Mouse (Mus musculus) adrenal gland, postnatal 36 days (tissue): ENCODE measurements around the gene Gm20388. TPM values are rescaled to one million over a fixed set of nuclear protein-coding genes. Genes with fewer than 3 reads are reported as not detected.

Experiments
- DNase-seq, 2 experiments: peaks; one replicate each; pipeline ENCODE4 v3.0.0; 2021; ENCODE audit warnings: mixed read lengths in 1 of 2
- total RNA-seq, 2 experiments: library from RNA; stranded (reverse); gene quantifications; 2 replicates each; pipeline ENCODE4 v1.2.3; 2021

Gm20388 gene
- total RNA-seq, 2 experiments from 2014 or later, result 2.4 to 7.4 TPM

DNA sequence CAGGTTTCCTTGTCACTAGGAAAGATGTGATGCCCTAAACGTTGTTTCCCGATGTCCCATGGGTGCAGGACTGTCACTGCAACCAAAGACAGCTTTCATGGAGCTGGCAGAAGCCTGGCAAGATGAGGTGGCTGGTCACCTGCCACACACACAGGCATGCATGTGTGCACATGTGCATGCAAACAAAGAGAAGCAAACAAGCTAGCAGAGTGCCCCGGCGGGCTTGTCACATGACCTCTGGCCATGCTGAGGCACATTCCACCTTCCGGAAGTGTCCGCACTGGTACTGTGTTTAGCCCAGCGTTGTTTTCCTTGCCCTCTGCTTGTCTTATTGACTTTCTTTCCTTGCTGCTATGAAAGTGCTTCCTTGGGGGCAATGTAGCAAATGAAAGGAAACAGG lies 4417.6 kb downstream of the Gm20388 start:
- no peak for DNase-seq

DNA sequence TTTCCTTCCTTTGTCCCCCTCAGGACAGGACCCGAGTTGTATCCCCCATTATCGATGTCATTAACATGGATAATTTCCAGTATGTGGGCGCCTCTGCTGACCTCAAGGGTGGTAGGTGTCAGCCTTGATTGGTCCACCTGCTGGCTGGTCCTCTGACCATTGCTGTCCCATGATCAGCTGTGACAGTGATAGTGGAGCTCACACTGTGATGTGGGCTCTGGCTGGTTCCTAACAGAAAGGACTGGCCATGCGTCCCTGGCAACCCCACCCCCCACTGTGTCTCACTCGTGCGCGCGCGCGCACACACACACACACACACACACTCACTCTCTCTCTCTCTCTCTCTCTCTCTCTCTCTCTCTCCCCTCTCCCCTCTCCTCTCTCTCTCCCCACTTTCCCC lies 4419.0 kb downstream of the Gm20388 start:
- DNase-seq, result no peak

DNA sequence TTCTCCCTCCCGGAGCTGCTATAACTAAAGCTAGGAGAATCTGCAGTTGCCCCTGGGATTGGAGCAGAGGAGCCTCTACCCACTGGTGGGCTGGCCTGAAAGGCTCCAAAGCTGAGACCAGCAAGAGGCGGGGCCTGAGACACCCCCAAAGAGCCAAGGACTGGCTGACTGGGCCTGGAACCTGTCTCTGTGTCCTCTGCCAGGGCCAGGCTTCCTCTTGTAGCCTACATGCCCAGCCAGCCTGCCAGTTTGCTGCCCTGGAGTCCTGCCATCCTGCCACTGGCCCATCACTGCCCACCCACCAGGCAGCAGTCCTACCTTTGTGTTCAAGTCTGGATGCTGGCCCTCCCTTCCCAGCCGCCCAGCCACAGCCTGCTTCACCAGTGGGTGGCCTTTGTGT lies 4419.8 kb downstream of the Gm20388 start:
- DNase-seq, result peak in 1 of 2 experiments; percentile 34

DNA sequence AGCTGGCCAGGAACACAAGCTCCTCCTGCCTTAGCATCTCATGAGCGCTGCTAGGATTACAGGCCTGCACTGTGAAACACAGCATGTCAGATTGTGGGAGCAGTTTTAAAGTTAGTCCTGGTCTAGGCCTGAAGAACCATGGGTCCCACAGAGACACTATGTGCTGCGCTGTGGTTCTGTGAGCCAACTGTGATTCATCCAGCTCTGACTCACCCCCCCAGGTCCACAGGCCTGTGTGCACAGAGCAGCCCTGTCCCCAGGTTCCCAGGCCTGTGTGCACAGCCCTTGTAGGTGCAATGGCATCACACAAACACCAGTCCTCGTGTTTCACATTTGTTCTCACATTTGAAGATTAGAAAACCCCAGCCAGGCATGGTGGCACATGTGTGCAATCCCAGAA lies 4420.5 kb downstream of the Gm20388 start:
- DNase-seq, result peak; percentile 60 to 81

DNA sequence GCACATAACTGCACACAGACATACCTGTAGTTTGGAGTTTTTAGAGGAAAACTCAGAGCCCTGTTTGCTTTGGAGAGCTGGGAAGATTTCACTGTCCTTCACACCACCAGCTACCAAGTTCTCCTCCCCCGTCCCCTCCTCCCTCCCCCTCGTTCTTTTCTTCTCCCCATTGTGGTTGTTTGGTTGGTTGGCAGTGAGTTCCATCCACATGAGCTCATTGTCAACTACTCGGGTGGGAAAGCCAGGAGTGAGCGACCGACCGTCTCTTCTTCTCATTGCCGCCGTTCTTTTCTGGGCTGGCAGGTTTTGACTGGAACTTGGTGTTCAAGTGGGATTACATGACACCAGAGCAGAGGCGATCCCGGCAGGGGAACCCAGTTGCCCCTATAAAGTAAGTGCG lies 4421.1 kb downstream of the Gm20388 start:
- DNase-seq, result no peak

DNA sequence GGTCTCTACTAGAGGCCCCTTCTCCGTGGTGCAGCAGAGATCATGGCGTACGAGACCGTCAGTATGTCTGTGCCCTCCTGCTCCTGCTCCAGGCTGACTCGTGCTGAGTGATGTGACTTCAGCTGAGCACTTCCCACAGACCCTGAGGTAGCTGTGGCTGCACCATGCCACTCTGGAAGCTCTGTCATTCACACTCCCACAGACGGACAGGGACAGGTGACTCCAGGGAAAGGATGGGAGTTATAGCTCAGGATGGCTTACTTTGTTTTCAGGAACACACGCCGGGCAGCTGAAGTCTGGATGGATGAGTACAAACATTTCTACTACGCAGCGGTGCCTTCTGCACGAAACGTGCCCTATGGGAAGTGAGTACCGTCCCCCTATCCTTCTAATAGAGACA lies 4425.7 kb downstream of the Gm20388 start:
- DNase-seq, result no peak

DNA sequence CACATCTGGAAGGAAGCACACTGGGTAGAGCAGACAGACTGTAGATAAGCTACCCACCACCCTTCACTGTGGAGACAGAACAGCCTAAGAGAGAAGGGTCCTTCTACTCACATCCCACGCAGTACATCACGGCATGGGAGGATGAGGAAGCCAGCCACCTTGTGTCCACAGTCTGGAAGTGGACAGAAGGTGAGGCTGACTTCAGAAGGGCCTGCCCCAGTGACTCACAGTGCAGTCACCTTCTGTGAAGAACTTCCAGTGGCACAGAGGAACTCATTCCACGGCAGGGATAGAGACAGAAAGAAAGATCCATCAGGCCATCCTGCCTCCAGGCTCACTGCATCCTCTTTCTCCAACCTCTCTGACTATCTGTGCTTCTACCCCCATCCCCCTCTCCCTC lies 4429.1 kb downstream of the Gm20388 start:
- peak in 1 of 2 experiments; percentile 30 for DNase-seq

DNA sequence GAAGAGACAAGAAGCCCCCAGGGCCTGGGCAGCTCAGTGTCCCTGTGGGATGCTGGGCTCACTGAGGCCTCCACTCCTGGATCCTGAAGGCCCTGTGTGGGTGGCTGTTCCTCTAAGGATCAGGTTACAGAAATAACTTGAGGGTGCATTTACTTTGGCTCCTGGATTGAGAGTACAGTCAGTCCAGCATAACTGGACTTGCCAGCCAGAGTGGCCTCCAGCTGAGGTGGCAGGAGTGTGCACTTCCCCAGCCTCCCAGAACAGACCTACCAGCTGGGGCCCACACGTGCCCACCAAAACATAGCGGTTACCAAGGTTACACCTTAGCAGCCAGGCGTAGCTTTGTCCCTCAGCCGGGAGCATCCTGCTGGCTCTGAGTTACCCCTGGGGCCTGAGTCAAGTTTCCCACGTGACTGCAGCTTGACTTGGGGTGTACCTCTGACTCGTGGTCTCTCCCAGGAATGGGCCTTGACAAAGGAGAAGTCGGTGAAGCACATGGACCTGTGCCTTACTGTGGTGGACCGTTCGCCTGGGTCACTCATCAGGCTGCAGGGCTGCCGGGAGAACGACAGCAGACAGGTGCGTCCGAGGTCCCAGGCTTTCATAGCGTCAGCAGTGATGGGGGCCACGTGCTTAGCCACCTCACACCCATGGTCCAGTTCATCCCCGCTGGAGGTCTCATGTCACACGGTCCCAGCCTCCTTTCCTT lies 4429.9 kb downstream of the Gm20388 start:
- DNase-seq, result no peak

DNA sequence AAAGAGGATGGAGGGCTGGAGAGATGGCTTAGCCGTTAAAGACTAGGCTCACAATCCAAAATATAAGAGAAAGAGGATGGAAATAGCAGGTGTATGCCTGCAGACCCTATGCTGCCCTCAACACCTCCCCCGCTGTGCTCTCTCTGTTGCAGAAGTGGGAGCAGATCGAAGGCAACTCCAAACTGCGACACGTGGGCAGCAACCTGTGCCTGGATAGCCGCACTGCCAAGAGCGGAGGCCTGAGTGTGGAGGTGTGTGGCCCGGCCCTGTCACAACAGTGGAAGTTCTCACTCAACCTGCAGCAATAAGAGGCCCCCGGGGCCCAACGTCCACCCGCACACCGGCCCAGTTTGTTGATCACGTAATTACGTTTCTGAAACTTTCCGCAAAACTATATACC lies 4432.5 kb downstream of the Gm20388 start:
- no peak for DNase-seq

DNA sequence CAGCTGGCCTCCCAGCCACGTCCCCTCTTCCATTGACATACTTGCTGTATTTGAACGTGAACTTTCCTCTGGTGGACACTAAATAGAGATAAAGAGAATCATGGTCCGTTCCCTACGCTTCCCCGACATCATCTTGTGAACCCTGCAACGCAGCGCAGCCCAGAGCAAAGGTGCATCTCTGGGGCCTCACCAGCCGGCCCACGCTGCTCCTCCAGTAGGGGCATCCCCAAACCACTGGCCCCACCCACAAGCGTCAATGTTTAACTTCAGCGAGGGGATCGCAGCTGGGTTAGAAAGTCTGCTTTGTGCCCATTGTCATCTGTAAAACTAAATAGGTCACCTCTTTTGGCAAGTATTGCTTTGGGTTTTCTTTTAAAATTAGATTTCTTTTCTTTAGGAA lies 4433.4 kb downstream of the Gm20388 start:
- DNase-seq, result no peak

DNA sequence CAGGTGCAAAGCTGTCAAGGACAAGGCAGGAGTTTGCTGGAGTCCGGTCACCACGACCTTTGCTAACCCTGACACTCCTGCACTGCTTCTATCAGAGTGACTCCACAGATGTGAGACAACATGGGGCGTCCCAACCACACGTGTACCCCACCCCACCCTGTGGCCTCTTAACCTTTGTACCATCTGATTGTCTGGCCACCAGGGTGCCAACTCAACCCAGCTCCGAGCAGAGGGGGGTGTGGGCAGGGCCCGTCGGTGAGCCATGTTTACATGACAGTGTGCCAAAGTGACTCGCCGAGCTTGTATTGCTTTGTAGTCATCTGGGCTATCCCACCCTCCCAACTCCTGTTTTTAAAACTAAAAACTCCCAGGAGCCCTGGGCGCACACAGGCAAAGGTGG lies 4434.5 kb downstream of the Gm20388 start:
- no peak for DNase-seq

DNA sequence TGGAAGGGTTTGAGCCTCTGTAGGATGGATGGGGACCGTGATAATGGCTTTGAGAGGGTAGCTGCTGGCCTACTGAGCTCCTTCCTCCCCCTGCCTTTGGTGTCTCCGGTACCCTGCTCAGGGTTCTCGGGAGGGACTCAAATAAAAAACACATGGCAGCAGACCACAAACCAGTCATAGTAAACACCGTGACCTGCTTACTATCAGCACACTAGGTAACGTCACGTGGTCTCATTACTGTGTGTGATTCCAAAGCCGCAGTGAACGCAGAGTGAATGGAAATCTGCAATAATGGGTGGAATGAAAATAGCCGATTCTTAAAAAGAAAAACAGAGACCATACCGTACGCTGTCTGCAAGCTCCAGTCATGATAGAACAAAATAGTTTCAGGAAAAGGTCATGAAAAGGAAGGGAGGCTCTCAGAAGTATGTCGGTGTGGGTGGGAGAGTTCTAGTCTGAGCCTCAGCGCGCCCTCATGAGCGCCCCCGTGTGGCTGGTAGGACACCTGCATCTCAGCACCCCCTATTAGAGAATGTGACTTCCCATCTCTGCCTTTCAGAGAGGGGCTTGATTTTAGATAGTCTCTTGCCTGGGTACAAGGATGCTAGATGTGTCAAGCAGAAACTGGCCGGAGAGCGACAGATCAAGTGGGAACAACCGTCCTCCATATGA lies 4436.3 kb downstream of the Gm20388 start:
- DNase-seq, result peak; percentile 70 to 82

DNA sequence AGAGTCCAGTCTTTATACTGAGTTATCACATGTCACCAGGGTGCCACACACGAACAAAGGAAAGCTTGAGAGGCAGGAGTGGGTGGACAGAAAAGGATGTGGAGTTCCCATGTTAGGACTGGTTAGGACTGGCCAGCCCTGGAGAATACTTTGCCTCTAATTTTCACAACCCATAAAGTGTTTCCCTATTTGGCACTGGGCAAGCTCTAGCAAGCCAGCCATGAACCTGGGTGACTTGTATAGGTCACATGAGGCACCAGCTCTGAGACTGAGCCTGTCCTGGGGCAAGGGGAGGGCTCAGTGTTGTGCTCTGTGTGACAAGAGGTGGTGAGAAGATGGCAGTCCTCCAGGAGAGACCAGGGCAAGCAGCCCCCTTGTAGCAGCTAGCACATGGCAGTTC lies 4437.4 kb downstream of the Gm20388 start:
- no peak for DNase-seq

DNA sequence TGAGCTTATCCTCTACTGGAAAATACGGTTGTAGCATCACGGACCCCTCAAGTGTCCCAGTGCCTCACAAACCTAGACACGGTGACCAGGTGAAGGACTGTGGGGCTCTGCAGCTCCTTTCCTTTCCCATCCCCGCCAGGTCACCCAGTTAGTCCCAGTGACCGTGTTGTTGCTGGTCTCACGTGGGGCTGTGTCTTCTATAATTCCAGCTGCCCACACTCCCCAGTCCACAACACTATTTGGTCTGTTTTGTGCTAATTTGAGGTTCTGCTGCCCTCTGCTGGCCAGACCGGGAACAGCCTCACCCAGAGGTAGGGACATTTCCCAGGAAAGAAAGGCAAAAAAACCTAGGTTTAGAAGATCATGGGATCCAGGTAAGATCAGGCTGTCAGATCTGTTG lies 4439.0 kb downstream of the Gm20388 start:
- DNase-seq, result peak; percentile 85 to 88

DNA sequence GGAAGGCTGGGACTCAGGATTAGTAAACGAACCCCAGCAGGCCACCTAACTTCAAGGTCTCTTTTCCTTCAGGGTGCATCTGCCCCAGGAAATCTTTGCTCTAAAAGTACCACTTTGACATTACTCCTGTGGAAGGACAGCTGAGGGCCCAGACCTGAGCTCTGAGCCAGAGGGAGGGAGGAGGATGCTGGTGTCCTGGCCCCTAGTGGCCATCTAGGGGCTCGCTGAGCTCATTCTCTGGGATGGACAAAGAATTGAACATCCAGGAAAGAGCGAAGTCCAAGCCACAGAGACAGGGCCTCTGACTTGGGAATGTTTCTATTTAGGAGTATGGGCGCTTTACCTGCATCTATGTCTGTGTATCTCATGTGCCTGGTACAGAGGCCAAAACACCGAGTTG lies 4441.0 kb downstream of the Gm20388 start:
- DNase-seq, result no peak

DNA sequence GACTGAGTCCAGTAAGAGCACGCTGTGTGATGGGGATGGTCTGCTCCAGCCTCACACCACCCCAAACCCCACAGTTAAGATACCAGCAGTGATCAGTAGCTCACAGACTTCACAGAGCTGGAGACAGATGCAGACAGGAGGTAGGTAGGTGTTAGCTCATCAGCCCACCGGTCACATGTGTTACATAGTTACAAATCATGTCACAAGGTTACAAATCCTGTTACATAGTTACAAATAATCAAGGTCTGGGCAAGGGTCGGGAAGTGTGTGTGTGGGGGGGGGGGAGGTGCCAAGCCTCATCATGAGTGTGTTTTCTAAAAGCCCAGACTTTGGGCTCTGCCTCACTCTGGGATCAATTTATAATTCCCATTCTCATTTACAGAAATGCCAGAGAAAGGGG lies 4450.3 kb downstream of the Gm20388 start:
- no peak for DNase-seq

DNA sequence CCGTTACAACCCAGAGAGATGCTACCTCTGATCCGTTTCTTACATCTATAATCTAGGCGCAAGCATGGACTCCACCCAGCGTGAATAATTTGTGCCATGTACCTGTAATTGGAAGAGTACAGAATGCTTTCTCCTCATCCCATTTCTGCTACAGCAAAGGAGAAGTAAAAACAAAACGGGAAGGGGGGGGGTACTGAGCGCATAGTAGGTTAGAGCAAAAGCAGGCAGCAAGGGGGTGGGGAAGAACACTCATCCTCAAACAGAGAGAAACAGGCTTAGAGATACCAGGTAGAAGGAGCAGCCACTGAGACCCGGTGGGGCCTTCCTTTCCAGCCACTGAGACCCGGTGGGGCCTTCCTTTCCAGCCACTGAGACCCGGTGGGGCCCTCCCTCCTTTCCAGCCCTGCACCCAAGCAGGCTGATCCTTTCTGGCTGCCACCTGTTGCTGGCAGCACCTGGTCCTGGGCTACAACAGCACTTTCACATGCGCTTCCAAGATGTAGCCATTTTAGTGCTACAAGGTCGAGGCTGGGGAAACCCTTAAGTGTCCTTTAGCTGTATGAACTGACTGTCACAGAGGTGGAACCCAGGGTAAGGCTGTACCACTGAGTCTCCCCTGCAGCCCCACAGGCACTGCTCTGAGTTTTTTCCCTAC lies 4451.3 kb downstream of the Gm20388 start:
- DNase-seq, result no peak

DNA sequence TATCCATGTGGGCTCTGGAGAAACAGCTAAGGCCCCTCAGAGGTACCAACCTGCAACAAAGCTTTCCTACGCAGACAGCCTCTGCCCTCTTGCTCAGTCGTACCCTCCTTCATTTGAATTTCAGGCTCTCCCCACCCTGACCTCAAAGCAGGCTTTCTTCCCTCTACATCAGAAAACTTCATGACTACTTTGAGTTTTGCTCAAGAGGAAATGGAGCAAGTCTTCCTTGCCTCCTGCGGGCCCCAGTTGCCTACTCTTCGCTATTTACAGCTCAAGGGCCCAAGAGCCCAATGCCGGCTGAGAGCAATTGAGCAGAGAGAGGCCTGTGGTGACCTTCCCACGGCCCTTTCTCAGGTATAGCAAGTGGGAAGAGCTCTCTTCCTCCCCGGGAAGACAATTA lies 4451.9 kb downstream of the Gm20388 start:
- no peak for DNase-seq

DNA sequence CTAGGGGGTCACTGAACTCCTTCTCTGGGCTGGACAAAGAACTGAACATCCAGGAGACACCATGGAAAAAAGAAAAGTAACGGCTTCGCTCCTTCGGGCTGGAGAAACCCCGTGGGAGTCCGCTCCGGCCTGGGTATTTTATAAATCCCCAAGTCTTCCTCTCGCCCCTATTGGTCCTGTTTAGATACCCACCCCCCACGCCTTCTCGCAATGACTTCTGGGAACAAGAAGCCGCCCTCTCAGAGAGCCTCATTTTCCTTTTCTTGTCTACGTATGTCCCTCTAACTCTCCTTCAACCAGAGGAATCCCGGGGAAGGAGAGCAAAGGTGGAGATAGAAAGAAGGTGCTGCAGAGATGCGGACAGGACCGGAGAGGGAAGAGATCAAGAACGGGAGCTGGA lies 4452.7 kb downstream of the Gm20388 start:
- DNase-seq, result no peak

DNA sequence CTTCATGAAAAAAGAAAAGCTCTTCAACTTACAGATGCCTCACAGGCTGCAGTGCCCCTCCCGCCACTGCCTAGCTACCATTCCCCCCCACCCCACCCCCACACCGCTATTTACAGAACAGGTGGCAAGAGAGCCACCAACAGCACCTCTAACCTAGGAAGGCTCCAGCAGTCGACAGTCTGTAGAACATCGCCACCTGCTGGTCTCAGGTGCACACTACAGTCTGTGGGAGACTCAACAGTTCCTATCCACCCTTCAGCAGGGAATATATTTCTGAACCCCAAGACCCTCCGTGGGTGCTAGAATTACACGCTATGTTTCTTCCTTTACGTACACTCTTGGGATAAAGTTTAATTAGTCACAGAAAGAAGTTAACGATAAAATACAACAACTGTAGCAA lies 4457.6 kb downstream of the Gm20388 start:
- DNase-seq, result peak; percentile 70 to 73

DNA sequence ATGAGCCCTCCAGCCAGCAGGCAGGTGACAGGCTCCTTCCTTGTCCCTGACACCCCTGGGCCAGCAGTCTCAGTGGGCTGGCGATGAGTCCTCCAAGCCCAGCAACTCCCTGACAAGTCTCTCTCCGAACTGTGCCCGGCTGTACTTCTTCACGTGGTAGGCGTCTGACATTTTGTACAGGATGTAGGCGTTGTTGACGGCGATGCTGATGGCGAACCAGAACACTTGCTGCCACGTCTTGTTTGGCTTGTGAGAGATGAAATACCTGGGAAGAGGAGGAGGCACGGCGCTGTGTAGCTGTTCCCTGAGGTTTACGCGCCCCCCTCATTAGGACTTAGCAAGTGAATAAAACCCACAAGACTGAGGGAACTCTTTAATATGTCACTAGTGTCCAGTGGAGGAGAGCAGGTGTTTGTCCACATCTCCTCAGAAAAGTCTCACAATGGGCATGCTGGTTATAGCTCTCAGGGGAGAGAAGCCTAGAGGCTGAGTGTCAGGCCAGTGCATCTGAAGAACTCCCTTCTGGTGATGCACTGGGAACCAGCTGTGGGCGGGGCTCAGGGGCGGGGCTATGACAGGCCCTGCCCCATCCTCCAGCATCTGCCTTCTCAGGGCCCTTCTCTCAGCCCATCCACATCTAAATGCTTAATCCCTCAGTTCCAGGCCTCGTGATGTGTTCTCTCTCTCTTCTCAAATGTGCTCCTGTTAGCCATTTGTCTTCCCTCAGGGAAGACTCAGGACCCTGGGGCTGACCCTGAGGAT lies 4460.0 kb downstream of the Gm20388 start:
- no peak for DNase-seq

DNA sequence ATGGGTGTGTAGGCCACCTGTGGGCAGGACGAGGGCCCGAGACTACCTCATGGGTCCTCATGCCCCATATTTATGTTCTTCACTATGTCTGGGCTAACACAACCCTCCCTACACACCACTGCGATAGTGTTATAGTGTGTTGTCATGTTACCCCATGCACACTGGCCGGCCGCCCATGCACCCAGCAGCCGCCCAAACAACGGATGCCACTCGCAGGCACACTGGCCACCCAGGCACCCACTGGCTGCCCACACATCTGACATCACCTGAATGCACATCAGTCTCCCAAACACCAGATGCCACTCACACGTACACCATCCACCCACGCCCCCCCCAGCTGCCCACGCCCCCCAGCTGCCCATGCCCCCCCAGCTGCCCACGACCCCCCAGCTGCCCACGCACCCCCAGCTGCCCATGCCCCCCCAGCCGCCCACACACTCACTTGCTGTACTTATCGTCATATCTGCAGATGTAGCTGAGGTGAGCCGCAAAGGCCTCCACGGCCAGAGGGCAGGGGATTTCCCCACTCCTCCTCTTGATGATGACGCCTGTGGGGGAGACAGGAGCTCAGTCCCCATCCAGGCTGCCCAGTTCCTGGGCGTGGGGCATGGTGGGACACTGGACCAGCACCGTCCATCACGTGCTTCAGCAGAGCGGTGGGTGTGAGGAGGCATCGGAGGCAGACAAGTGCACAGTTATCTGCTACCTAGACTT lies 4460.9 kb downstream of the Gm20388 start:
- DNase-seq, result no peak
